Mouse (Mus musculus): ENCODE measurements around the gene Ttc8.

- TF ChIP-seq TAL1 (IDR thresholded peaks at IDR 0.05; ENCODE audit: low read length), result no peak
- TF ChIP-seq GATA1 (IDR thresholded peaks at IDR 0.05; ENCODE audit: low read length), result no peak
These were observed 38.6 kb upstream of the Ttc8 start for GRCm38 (mm10) chr12:98881796-98882195.
